Mouse (Mus musculus) MEL (cell line): ENCODE measurements around the gene Lysmd3. TPM values are rescaled to one million over a fixed set of nuclear protein-coding genes. Genes with fewer than 3 reads are reported as not detected.

Experiments used
- DNase-seq: peaks from one replicate; pipeline ENCODE4 v3.0.0; 2011; ENCODE audit warnings: low read depth, low spot score
- H3K27ac ChIP-seq: 2 replicates; pipeline ENCODE4 v1.5.1; 2012; ENCODE audit warnings: low read depth, mild to moderate bottlenecking, control low read depth, low read length, moderate library complexity; ENCODE audit not compliant: control insufficient read depth
- H3K27me3 ChIP-seq, 2 experiments: fragments of 150-350 bp in 1 of 2; sonication (generic) in 1 of 2; 2 replicates each; pipeline ENCODE4 v1.6.1; 2012; ENCODE audit warnings: low read length in 2 of 2, mild to moderate bottlenecking in 2 of 2, improper control_type of control experiment in 1 of 2, moderate library complexity in 1 of 2; ENCODE audit not compliant: insufficient read depth in 2 of 2, control insufficient read depth in 1 of 2
- H3K36me3 ChIP-seq, 2 experiments: 2 replicates each; pipeline ENCODE4 v1.6.1; 2012 to 2014; ENCODE audit warnings: low read length in 2 of 2, improper control_type of control experiment in 1 of 2, inconsistent platforms in 1 of 2, mild to moderate bottlenecking in 1 of 2; ENCODE audit not compliant: insufficient read depth in 2 of 2, control insufficient read depth in 1 of 2
- H3K4me1 ChIP-seq, 2 experiments: fragments of 150-350 bp in 1 of 2; sonication (generic) in 1 of 2; 2 replicates each; pipeline ENCODE4 v1.6.1; 2012; ENCODE audit warnings: low read length in 2 of 2, improper control_type of control experiment in 1 of 2, mild to moderate bottlenecking in 1 of 2; ENCODE audit not compliant: insufficient read depth in 2 of 2, control insufficient read depth in 1 of 2
- H3K4me3 ChIP-seq, 2 experiments: fragments of 150-350 bp in 1 of 2; sonication (generic) in 1 of 2; 2 replicates each; pipeline ENCODE4 v1.5.1; 2012; ENCODE audit warnings: low read depth in 2 of 2, low read length in 2 of 2, mild to moderate bottlenecking in 2 of 2, moderate library complexity in 2 of 2, control low read depth in 1 of 2, improper control_type of control experiment in 1 of 2; ENCODE audit not compliant: control insufficient read depth in 1 of 2, insufficient read depth in 1 of 2
- H3K79me2 ChIP-seq: 2 replicates; pipeline ENCODE4 v1.6.1; 2012; ENCODE audit warnings: mild to moderate bottlenecking, low read length, moderate library complexity; ENCODE audit not compliant: control insufficient read depth, poor library complexity, insufficient read depth
- H3K9ac ChIP-seq: 2 replicates; pipeline ENCODE4 v1.6.1; 2012; ENCODE audit warnings: low read depth, mild to moderate bottlenecking, control low read depth, low read length, moderate library complexity; ENCODE audit not compliant: control insufficient read depth, poor library complexity, severe bottlenecking
- H3K9me3 ChIP-seq: fragments of 150-350 bp; sonication (generic); replicated peaks from 2 replicates; pipeline ENCODE4 v1.6.1; 2012; ENCODE audit warnings: mild to moderate bottlenecking, low read length, improper control_type of control experiment, moderate library complexity; ENCODE audit not compliant: insufficient read depth
- CHD1 ChIP-seq: IDR thresholded peaks from 2 replicates; pipeline ENCODE4 v1.6.1; 2012; ENCODE audit warnings: low read depth, mild to moderate bottlenecking, inconsistent platforms, low read length, improper control_type of control experiment
- EP300 ChIP-seq, 2 experiments: IDR thresholded peaks; 2 replicates each; pipeline ENCODE4 v1.6.1; 2011; ENCODE audit warnings: improper control_type of control experiment in 2 of 2, low read length in 2 of 2, low read depth in 1 of 2, mild to moderate bottlenecking in 1 of 2
- ETS1 ChIP-seq: IDR thresholded peaks from 2 replicates; pipeline ENCODE4 v1.6.1; 2012; ENCODE audit warnings: low read depth, mild to moderate bottlenecking, inconsistent platforms, low read length, improper control_type of control experiment, moderate library complexity
- MAFK ChIP-seq: IDR thresholded peaks from 2 replicates; pipeline ENCODE4 v1.6.1; 2011; ENCODE audit warnings: low read depth, mild to moderate bottlenecking, low read length, improper control_type of control experiment, borderline replicate concordance
- MEF2A ChIP-seq: IDR thresholded peaks from 2 replicates; pipeline ENCODE4 v1.6.1; 2014; ENCODE audit warnings: low read depth, mild to moderate bottlenecking, inconsistent platforms, low read length, improper control_type of control experiment; ENCODE audit not compliant: poor library complexity, insufficient replicate concordance, severe bottlenecking; ENCODE audit errors: extremely low read depth
- MXI1 ChIP-seq: IDR thresholded peaks from 2 replicates; pipeline ENCODE4 v1.6.1; 2011; ENCODE audit warnings: mild to moderate bottlenecking, low read depth, low read length, improper control_type of control experiment
- NRF1 ChIP-seq: IDR thresholded peaks from 2 replicates; pipeline ENCODE4 v1.6.1; 2014; ENCODE audit warnings: low read depth, mild to moderate bottlenecking, inconsistent platforms, low read length, improper control_type of control experiment, moderate library complexity; ENCODE audit not compliant: poor library complexity, insufficient read depth, severe bottlenecking
- POLR2AphosphoS2 ChIP-seq: IDR thresholded peaks from 2 replicates; pipeline ENCODE4 v1.6.1; 2011; ENCODE audit warnings: low read length, improper control_type of control experiment
- POLR2AphosphoS5 ChIP-seq: IDR thresholded peaks from 2 replicates; pipeline ENCODE4 v1.6.1; 2012; ENCODE audit warnings: low read depth, borderline replicate concordance, mild to moderate bottlenecking, inconsistent platforms, low read length, moderate library complexity, mixed read lengths
- RAD21 ChIP-seq: IDR thresholded peaks from 2 replicates; pipeline ENCODE4 v1.6.1; 2011; ENCODE audit warnings: mild to moderate bottlenecking, low read depth, low read length, improper control_type of control experiment
- SIN3A ChIP-seq: IDR thresholded peaks from 2 replicates; pipeline ENCODE4 v1.6.1; 2012; ENCODE audit warnings: low read length, improper control_type of control experiment, inconsistent platforms
- TBP ChIP-seq: IDR thresholded peaks from 2 replicates; pipeline ENCODE4 v1.8.0; 2011; ENCODE audit warnings: low read depth, low read length, improper control_type of control experiment
- UBTF ChIP-seq: IDR thresholded peaks from 2 replicates; pipeline ENCODE4 v1.6.1; 2012; ENCODE audit warnings: low read depth, mild to moderate bottlenecking, inconsistent platforms, low read length, improper control_type of control experiment, moderate library complexity, borderline replicate concordance; ENCODE audit not compliant: insufficient read depth
- USF1 ChIP-seq: IDR thresholded peaks from 2 replicates; pipeline ENCODE4 v1.6.1; 2014; ENCODE audit warnings: low read depth, mild to moderate bottlenecking, inconsistent platforms, low read length, improper control_type of control experiment, moderate library complexity
- USF2 ChIP-seq, 2 experiments: IDR thresholded peaks; 2 replicates each; pipeline ENCODE4 v1.6.1; 2011 to 2012; ENCODE audit warnings: improper control_type of control experiment in 2 of 2, low read length in 2 of 2, borderline replicate concordance in 1 of 2, inconsistent platforms in 1 of 2, low read depth in 1 of 2, mild to moderate bottlenecking in 1 of 2; ENCODE audit not compliant: insufficient read depth in 1 of 2
- ZKSCAN1 ChIP-seq: IDR thresholded peaks from 2 replicates; pipeline ENCODE4 v1.6.1; 2012; ENCODE audit warnings: low read depth, mild to moderate bottlenecking, inconsistent platforms, low read length, improper control_type of control experiment, moderate library complexity
- ZNF384 ChIP-seq: IDR thresholded peaks from 2 replicates; pipeline ENCODE4 v1.6.1; 2012; ENCODE audit warnings: low read depth, mild to moderate bottlenecking, inconsistent platforms, low read length, improper control_type of control experiment
- polyA plus RNA-seq, 2 experiments: library from polyadenylated mRNA; stranded (reverse) in 1 of 2; unstranded in 1 of 2; fragments of >175 nt in 1 of 2; fragments of >200 nt in 1 of 2; gene quantifications; 2 replicates each; pipeline versions ENCODE4 v1.2.1 to v1.2.4; 2012; ENCODE audit warnings: low replicate concordance in 2 of 2, low read depth in 1 of 2; ENCODE audit not compliant: insufficient read length in 2 of 2, insufficient read depth in 1 of 2, missing spikeins in 1 of 2
- total RNA-seq: library from RNA; depleted of rRNA; stranded (reverse); fragments of 300-350 nt; gene quantifications from 2 replicates; pipeline ENCODE4 v1.2.3, GENCODE M21; 2012

Lysmd3 gene
- total and polyA plus RNA-seq, 3 experiments, result 7.1 to 12.2 TPM; not detected in 1

- Histone ChIP-seq H3K9me3 (no peaks in the 10 kb centered on the region), H3K27me3 (no peaks in the 10 kb centered on the region), H3K36me3 (peaks cover 0 to 39% of the 10 kb centered on the region in 2 experiments), H3K79me2 (peaks cover 46% of the 10 kb centered on the region), H3K9ac (no peak overlapping the region), H3K4me3 (no peak overlapping the region), H3K4me1 (peaks cover 3 to 24% of the 10 kb centered on the region in 2 experiments; a peak in 3 of 4 replicates), H3K27ac (no peak overlapping the region)
- DNase-seq, result no peak
- TF ChIP-seq MXI1 (no peak), MEF2A (no peak), SIN3A (no peak), USF1 (no peak), POLR2AphosphoS5 (no peak), ZNF384 (no peak), ZKSCAN1 (no peak), EP300 (IDR thresholded peaks at IDR 0.05; ENCODE audit: low read depth in 1 of 2, low read length in 2 of 2) (no peak), NRF1 (no peak), ETS1 (no peak), MAFK (no peak), TBP (no peak), USF2 (IDR thresholded peaks at IDR 0.05; ENCODE audit: borderline replicate concordance in 1 of 2, insufficient read depth in 1 of 2, low read depth in 1 of 2, low read length in 2 of 2) (no peak), RAD21 (no peak), UBTF (no peak), POLR2AphosphoS2 (no peak)
These were observed 48.8 kb downstream of the Lysmd3 start for GRCm38 (mm10) chr13:81706311-81706710.

DNA sequence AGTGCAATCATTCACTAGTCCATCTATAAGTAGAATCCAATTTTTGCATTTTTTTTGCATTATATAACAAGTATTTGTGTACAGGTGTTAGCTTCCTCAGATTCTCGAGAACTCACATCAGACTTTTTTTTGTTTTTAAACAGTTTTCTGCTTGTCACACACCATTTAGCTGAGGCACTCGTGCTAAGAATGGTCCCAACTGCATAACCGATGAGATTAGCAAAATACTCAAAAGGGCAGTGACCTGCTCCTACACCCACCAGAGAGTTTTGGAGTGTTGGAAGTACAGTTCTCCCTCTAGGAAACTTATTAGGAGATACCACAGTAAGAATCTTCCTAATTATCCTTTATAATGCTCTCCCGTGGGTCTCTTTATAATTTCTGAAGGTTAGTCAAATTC lies 52.3 kb downstream of the Lysmd3 start:
- Histone ChIP-seq H3K9me3 (no peaks in the 10 kb centered on the region), H3K27ac (peak overlapping the region; percentile 84), H3K36me3 (peaks cover 0 to 45% of the 10 kb centered on the region in 2 experiments; a peak in 3 of 4 replicates), H3K27me3 (no peaks in the 10 kb centered on the region), H3K4me1 (peaks cover 8 to 29% of the 10 kb centered on the region in 2 experiments; a peak in 3 of 4 replicates), H3K9ac (peak overlapping the region; percentile 82), H3K4me3 (peak overlapping the region; percentile 72 to 90), H3K79me2 (peaks cover 31% of the 10 kb centered on the region)
- TF ChIP-seq CHD1 (peak; percentile 77; the same call in 1 of the 2 replicates), USF2 (IDR thresholded peaks at IDR 0.05; ENCODE audit: borderline replicate concordance in 1 of 2, insufficient read depth in 1 of 2, low read depth in 1 of 2, low read length in 2 of 2) (no peak), EP300 (IDR thresholded peaks at IDR 0.05; ENCODE audit: low read depth in 1 of 2, low read length in 2 of 2) (peak in 1 of 2 experiments; percentile 3; a peak in 1 of 4 replicates)
- DNase-seq, result no peak
